Mouse (Mus musculus) bone marrow macrophage, adult 2 months (primary cell): Measurements from ENCODE around the gene Vmn2r17. TPM values are rescaled to one million over a fixed set of nuclear protein-coding genes. Genes with fewer than 3 reads are reported as not detected.

Experiments used
- H3K27ac ChIP-seq: 2 replicates; pipeline ENCODE4 v1.5.1; 2012; ENCODE audit warnings: low read depth, low read length; ENCODE audit not compliant: insufficient read depth
- H3K4me1 ChIP-seq: 2 replicates; pipeline ENCODE4 v1.6.1; 2012; ENCODE audit warnings: low read length; ENCODE audit not compliant: control insufficient read depth, insufficient read depth
- H3K4me3 ChIP-seq: 2 replicates; pipeline ENCODE4 v1.5.1; 2012; ENCODE audit warnings: mild to moderate bottlenecking, low read length, moderate library complexity; ENCODE audit not compliant: insufficient read depth
- CTCF ChIP-seq: IDR thresholded peaks from 2 replicates; pipeline ENCODE4 v1.5.1; 2012; ENCODE audit warnings: low read depth, mild to moderate bottlenecking, low read length, moderate library complexity
- POLR2A ChIP-seq: IDR thresholded peaks from 2 replicates; pipeline ENCODE4 v1.6.1; 2012; ENCODE audit warnings: mild to moderate bottlenecking, low read depth, low read length, borderline replicate concordance
- polyA plus RNA-seq: library from polyadenylated mRNA; stranded (reverse); fragments of >200 nt; gene quantifications from 2 replicates; pipeline ENCODE4 v1.2.4, GENCODE M21; 2012; ENCODE audit not compliant: missing spikeins, insufficient read depth, insufficient read length

Vmn2r17 gene
- polyA plus RNA-seq, result not detected in 2 replicates

DNA sequence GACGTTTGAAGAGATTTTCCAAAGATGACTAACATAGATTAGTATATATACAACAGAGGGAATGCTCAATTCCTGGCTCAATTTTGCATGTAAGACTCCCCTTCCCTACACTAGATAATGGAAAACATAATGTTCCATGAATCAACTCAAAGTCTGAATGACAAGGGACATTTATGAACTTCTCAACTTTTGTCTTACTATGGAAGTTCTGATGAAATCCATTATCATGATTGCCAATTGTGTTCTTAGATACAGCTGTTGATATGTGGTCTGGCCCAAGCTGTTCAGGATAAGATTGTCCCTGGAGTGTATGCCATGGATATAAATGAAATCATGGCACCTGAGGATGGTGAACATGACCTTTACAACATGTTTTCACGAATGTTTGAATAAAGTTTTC lies at the start of gene Vmn2r17:
Vmn2r17 (plus strand) TSS at position 301 of the 400 bp plus-strand sequence.
- Histone ChIP-seq H3K27ac (no peak within 1 kb of the TSS), H3K4me3 (no peak within 1 kb of the TSS), H3K4me1 (no peaks in the 10 kb centered on the region)
- no peak for TF ChIP-seq CTCF
- TF ChIP-seq POLR2A, result no peak

DNA sequence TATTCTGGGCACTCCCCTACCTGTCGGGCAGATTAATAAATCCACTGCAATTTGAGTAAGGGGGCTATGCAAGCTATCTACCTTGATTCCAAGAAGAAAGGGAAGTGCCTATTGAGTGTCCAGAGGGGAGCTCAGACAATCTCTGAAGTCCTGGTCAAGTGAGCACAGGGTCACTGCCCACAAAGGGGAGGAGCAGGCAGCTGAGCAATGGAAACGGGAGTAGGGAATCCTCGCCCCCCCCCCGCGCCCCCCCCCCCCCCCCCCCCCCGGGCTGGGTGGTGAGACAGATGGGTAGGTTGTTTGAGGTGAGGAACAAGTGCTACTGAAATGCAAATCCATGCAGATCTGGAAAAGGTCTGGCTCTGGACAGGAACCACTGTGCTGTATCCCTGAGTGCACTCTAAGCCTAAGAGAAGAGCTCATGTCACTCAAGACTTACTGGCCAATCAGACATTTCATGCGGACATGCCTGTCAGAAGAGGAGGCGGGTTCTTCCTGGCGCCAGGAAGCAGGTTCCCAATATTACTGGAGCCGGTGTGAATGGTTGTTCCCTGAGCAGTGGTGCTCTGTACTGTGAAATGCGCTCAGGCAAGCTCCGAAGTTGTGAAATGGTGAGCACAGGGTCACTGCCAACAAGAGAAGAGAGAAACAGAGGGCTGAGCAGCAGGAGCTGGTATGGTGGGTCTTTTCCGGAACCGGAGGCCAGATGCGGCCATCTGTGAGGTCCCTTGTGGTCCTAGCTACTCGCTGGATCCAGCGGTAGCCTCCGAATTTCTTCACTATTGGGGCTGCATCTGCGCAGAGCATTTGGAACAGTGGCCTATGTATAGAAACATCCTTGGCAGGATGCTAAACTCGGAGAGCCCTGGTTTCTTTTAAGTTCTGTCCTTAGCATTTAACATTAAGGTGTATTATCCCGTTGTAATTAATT lies 47.4 kb downstream of the Vmn2r17 start:
- H3K4me1 ChIP-seq, result no peaks in the 10 kb centered on the region
- H3K27ac ChIP-seq, result no peak overlapping the region
- no peak for TF ChIP-seq POLR2A
- TF ChIP-seq CTCF, result no peak
- no peak overlapping the region for H3K4me3 ChIP-seq

DNA sequence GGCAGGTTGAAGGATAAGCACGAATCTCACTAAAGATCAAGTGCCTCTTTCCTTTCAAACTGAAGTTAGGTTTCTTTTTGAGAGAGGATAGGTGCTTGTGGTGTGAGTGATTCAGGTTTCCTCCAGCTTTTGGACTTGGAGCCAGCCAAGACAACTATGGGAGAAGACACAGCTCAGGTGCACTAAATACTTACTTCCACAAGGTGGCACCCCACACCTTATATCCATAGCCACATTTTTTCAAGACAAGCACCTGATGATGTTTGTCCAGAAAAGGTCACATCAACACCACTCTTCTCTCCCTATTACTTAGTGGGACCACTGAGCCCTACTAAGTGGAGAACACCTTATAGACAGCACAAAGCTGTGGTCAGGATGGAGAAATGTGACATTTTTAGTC lies 87.2 kb downstream of the Vmn2r17 start:
- no peaks in the 10 kb centered on the region for H3K4me1 ChIP-seq
- H3K27ac ChIP-seq, result no peak overlapping the region
- no peak overlapping the region for H3K4me3 ChIP-seq
- TF ChIP-seq POLR2A, result no peak
- no peak for TF ChIP-seq CTCF

Other genes with a start within 250 kb of the Vmn2r17 start
- gene Vmn2r13, start 227.5 kb upstream of the Vmn2r17 start, polyA plus RNA-seq, result not detected in 2 replicates
- gene Vmn2r14, start 195.0 kb upstream of the Vmn2r17 start, polyA plus RNA-seq, result not detected in 2 replicates
- not detected in 2 replicates for gene Vmn2r15, start 122.0 kb upstream of the Vmn2r17 start, polyA plus RNA-seq
- gene Vmn2r16, start 89.5 kb upstream of the Vmn2r17 start, polyA plus RNA-seq, result not detected in 2 replicates
- gene Crlf2, start 139.3 kb downstream of the Vmn2r17 start, polyA plus RNA-seq, result 74.3 and 77.8 TPM in 2 replicates